Mouse (Mus musculus) layer of hippocampus, postnatal 10 days (tissue): ENCODE data around the gene Flywch1. TPM values are rescaled to one million over a fixed set of nuclear protein-coding genes. Genes with fewer than 3 reads are reported as not detected.

Experiments
- DNase-seq, 2 experiments: peaks; one replicate each; pipeline ENCODE4 v3.0.0; 2021; ENCODE audit warnings: low spot score in 2 of 2
- long read RNA-seq: library from polyadenylated mRNA; stranded (forward); transcript quantifications from one replicate; pipeline ENCODE4 v2.0.0, GENCODE M21; 2023
- total RNA-seq, 2 experiments: library from RNA; stranded (reverse); gene quantifications; 2 replicates each; pipeline ENCODE4 v1.2.3; 2021

The Flywch1 gene
- 100 to 1,000 TPM; 121 to 123 TPM for total RNA-seq
- long read RNA-seq, transcript Flywch1-202 (7 exons, 2,443 nt), result major isoform, 6 of 80 reads
- long read RNA-seq, partial matches to known transcripts, result 13 of 80 reads
- long read RNA-seq, other reads (novel, unspliced or antisense), result 56 of 80 reads

- DNase-seq, result peak; percentile 98 to 99
These were observed at the start of gene Flywch1 for GRCm38 (mm10) chr17:23771284-23772218. TSS of gene Flywch1 (minus strand) at chr17:23771602.

GRCm38 (mm10) chr17:23820731-23821130 is 49.3 kb upstream of the Flywch1 start:
- no peak for DNase-seq

- no peak for DNase-seq
These were observed 47.8 kb upstream of the Flywch1 start for GRCm38 (mm10) chr17:23819235-23819634.

GRCm38 (mm10) chr17:23818579-23818978 is 47.2 kb upstream of the Flywch1 start:
- no peak for DNase-seq

GRCm38 (mm10) chr17:23815641-23816040 is 44.2 kb upstream of the Flywch1 start:
- DNase-seq, result no peak

GRCm38 (mm10) chr17:23807918-23808317 is 36.5 kb upstream of the Flywch1 start:
- no peak for DNase-seq

GRCm38 (mm10) chr17:23806867-23807266 is 35.5 kb upstream of the Flywch1 start:
- peak in 1 of 2 experiments; percentile 33 for DNase-seq

GRCm38 (mm10) chr17:23804426-23805085 is 33.2 kb upstream of the Flywch1 start:
- no peak for DNase-seq

GRCm38 (mm10) chr17:23803366-23804041 is 32.1 kb upstream of the Flywch1 start:
- DNase-seq, result peak; percentile 71 to 83

GRCm38 (mm10) chr17:23802746-23803365 is 31.5 kb upstream of the Flywch1 start:
- peak; percentile 94 to 95 for DNase-seq

- DNase-seq, result no peak
These were observed 30.2 kb upstream of the Flywch1 start for GRCm38 (mm10) chr17:23801627-23802026.

- no peak for DNase-seq
These were observed 25.9 kb upstream of the Flywch1 start for GRCm38 (mm10) chr17:23797316-23797715.

- no peak for DNase-seq
These were observed 23.9 kb upstream of the Flywch1 start for GRCm38 (mm10) chr17:23795323-23795722.

GRCm38 (mm10) chr17:23791079-23791357 is 19.6 kb upstream of the Flywch1 start:
- no peak for DNase-seq

- peak; percentile 48 to 63 for DNase-seq
These were observed 19.1 kb upstream of the Flywch1 start, which contains the start of gene Srrm2 for GRCm38 (mm10) chr17:23790269-23791078. TSS of gene Srrm2 (plus strand) at chr17:23790532.

- DNase-seq, result no peak
These were observed 18.4 kb upstream of the Flywch1 start for GRCm38 (mm10) chr17:23789749-23790268.

- no peak for DNase-seq
These were observed 17.6 kb upstream of the Flywch1 start for GRCm38 (mm10) chr17:23788973-23789372.

- DNase-seq, result peak; percentile 30 to 47
These were observed 15.1 kb upstream of the Flywch1 start for GRCm38 (mm10) chr17:23786510-23786931.

- peak; percentile 82 to 89 for DNase-seq
These were observed 14.4 kb upstream of the Flywch1 start, which contains the start of gene Flywch2 for GRCm38 (mm10) chr17:23785561-23786471. TSS of gene Flywch2 (minus strand) at chr17:23786081.
